Mouse (Mus musculus): ENCODE measurements around the gene Gm11011.

DNA sequence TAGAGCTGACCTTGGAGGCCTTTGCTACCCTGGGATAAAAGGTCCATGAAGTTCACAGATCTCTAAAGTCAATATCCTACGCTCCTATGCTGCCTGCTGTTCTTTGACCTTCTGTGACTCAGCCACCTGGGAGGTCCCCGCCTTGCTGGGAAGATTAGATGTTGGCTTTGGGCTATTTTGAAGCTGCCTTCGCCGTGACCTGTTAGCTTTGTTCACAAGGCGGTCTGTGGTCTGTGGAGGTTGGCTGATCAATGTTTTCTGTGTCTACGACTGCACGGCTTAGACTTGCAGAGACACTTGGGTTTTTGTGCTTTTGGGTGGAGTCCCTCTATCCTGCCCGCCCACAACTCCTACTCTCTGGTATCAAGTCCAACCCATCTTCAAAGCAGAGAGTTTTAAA lies 2.9 kb upstream of the Gm11011 start:
- TF ChIP-seq MAFK (IDR thresholded peaks at IDR 0.05; ENCODE audit: insufficient replicate concordance, low read length) (no peak), CTCF (conservative IDR thresholded peaks at IDR 0.05 in 1 of 2, IDR thresholded peaks at IDR 0.05 in 1 of 2; ENCODE audit: low read depth in 2 of 2, low read length in 2 of 2) (no peak), ZKSCAN1 (IDR thresholded peaks at IDR 0.05; ENCODE audit: borderline replicate concordance, low read depth, low read length) (no peak)

All from CH12.LX (cell line).